ENCODE assay signal across 8 mouse cellular contexts in genomic region chr15:32779274-32779615, GRCm38 (mm10).
DNase-seq lines count a peak whose midpoint lies in the region; ATAC-seq and TF ChIP-seq lines count a peak whose summit lies in the region.
"Not testable (repeated sequence)": the region's sequence is repeated elsewhere in the genome, so short reads cannot be mapped to it uniquely, and the experiment has no call there.

No protein-coding gene starts in this region.

- ATAC-seq in heart, embryonic 11.5 days (replicated peaks; ENCODE audit: insufficient number of reproducible peaks, low FRiP score, low TSS enrichment): peak; percentile 50; the same call in 1 of the 2 replicates
- peak; percentile 13; the same call in 1 of the 2 replicates for ATAC-seq in hindbrain, embryonic 14.5 days (ENCODE audit: low FRiP score)
- 0 out of 2 replicates have a peak, but pooled peaks have one; percentile 16 for ATAC-seq in kidney, postnatal 0 days (replicated peaks; ENCODE audit: low FRiP score, low read depth)
- not testable (repeated sequence) for ATAC-seq in liver, embryonic 13.5 days (ENCODE audit: low read depth)
- peak; percentile 38 for ATAC-seq in midbrain, embryonic 11.5 days (ENCODE audit: low FRiP score)

- not testable (repeated sequence) for TF ChIP-seq POLR2A in ES-Bruce4 (IDR thresholded peaks at IDR 0.05; ENCODE audit: insufficient read depth, low read length); embryonic fibroblast, embryonic 13.5 days (IDR thresholded peaks at IDR 0.05; ENCODE audit: low read depth, low read length); olfactory bulb, adult 2 months (IDR thresholded peaks at IDR 0.05; ENCODE audit: insufficient read depth, low read depth, low read length)

- not testable (repeated sequence) for TF ChIP-seq CTCF in ES-Bruce4 (IDR thresholded peaks at IDR 0.05; ENCODE audit: low read depth, low read length); embryonic fibroblast, embryonic 13.5 days (IDR thresholded peaks at IDR 0.05; ENCODE audit: borderline replicate concordance, insufficient read depth, low read length); kidney, postnatal 0 days (IDR thresholded peaks at IDR 0.05; ENCODE audit: low read depth); olfactory bulb, adult 2 months (IDR thresholded peaks at IDR 0.05; ENCODE audit: insufficient read depth, low read depth, low read length)

- not testable (repeated sequence) for DNase-seq in hindbrain, embryonic 14.5 days (ENCODE audit: low spot score); kidney, postnatal 0 days (ENCODE audit: low spot score); liver, embryonic 13.5 days; midbrain, embryonic 11.5 days (ENCODE audit: low spot score, missing footprints)

- 5% methylated on average over 11 of the region's 11 CpGs for WGBS in heart, embryonic 11.5 days (ENCODE audit: insufficient replicate concordance)
- 6% methylated on average over 11 of the region's 11 CpGs for WGBS in hindbrain, embryonic 14.5 days
- WGBS in kidney, postnatal 0 days: 9% methylated on average over 11 of the region's 11 CpGs
- WGBS in liver, embryonic 13.5 days (ENCODE audit: insufficient replicate concordance): 11% methylated on average over 11 of the region's 11 CpGs
- 3% methylated on average over 11 of the region's 11 CpGs for WGBS in midbrain, embryonic 11.5 days
- 3% methylated on average over 11 of the region's 11 CpGs for WGBS in olfactory bulb, adult 2 months

- TF ChIP-seq EP300 in ES-Bruce4 (IDR thresholded peaks at IDR 0.05; ENCODE audit: insufficient read depth, low read depth, low read length): not testable (repeated sequence)

- peak overlapping the region; percentile 77 for H3K4me3 ChIP-seq in ES-Bruce4 (ENCODE audit: low read depth, low read length)
- peak overlapping the region; percentile 72 for H3K4me3 ChIP-seq in embryonic fibroblast, embryonic 13.5 days (ENCODE audit: insufficient read depth, low read length)
- H3K4me3 ChIP-seq in heart, embryonic 11.5 days (ENCODE audit: low read depth, low read length): peak overlapping the region; percentile 56
- H3K4me3 ChIP-seq in hindbrain, embryonic 14.5 days (replicated peaks; ENCODE audit: low read length): peak overlapping the region; percentile 51
- peak overlapping the region; percentile 51 for H3K4me3 ChIP-seq in kidney, postnatal 0 days (replicated peaks; ENCODE audit: low read depth, low read length)
- peak overlapping the region; percentile 43 for H3K4me3 ChIP-seq in liver, embryonic 13.5 days (replicated peaks)
- peak overlapping the region; percentile 51 for H3K4me3 ChIP-seq in midbrain, embryonic 11.5 days (ENCODE audit: low read depth, low read length)
- H3K4me3 ChIP-seq in olfactory bulb, adult 2 months (ENCODE audit: insufficient read depth, low read depth, low read length): peak overlapping the region; percentile 55

- H3K9me3 ChIP-seq in ES-Bruce4 (replicated peaks; ENCODE audit: control insufficient read depth, insufficient read depth, low read length, poor library complexity, severe bottlenecking); heart, embryonic 11.5 days (replicated peaks; ENCODE audit: control insufficient read depth, low read length); hindbrain, embryonic 14.5 days (ENCODE audit: control insufficient read depth, low read length); kidney, postnatal 0 days (replicated peaks; ENCODE audit: low read length); liver, embryonic 13.5 days (replicated peaks); midbrain, embryonic 11.5 days (ENCODE audit: control insufficient read depth, low read length): not testable (repeated sequence)

- H3K27ac ChIP-seq in ES-Bruce4 (ENCODE audit: insufficient read depth, low read length); heart, embryonic 11.5 days (ENCODE audit: low read depth, low read length); liver, embryonic 13.5 days; midbrain, embryonic 11.5 days (ENCODE audit: low read depth, low read length); olfactory bulb, adult 2 months (ENCODE audit: insufficient read depth, low read depth, low read length): not testable (repeated sequence)
- H3K27ac ChIP-seq in embryonic fibroblast, embryonic 13.5 days (ENCODE audit: insufficient read depth, low read length): peak overlapping the region; percentile 49
- peak overlapping the region; percentile 64; the same call in 1 of the 2 replicates for H3K27ac ChIP-seq in hindbrain, embryonic 14.5 days
- peak overlapping the region; percentile 68; the same call in 1 of the 2 replicates for H3K27ac ChIP-seq in kidney, postnatal 0 days

- H3K4me2 ChIP-seq in heart, embryonic 11.5 days: peak overlapping the region; percentile 75
- H3K4me2 ChIP-seq in hindbrain, embryonic 14.5 days (replicated peaks): peak overlapping the region; percentile 84
- peak overlapping the region; percentile 68 for H3K4me2 ChIP-seq in kidney, postnatal 0 days (ENCODE audit: low read length)
- H3K4me2 ChIP-seq in liver, embryonic 13.5 days: peak overlapping the region; percentile 54
- H3K4me2 ChIP-seq in midbrain, embryonic 11.5 days: peak overlapping the region; percentile 69

- H3K36me3 ChIP-seq in ES-Bruce4 (ENCODE audit: control insufficient read depth, insufficient read depth, low read length, poor library complexity, severe bottlenecking); heart, embryonic 11.5 days (ENCODE audit: control insufficient read depth, insufficient read depth, low read length); hindbrain, embryonic 14.5 days (replicated peaks; ENCODE audit: control insufficient read depth, insufficient read depth); kidney, postnatal 0 days (ENCODE audit: insufficient read depth, low read length); liver, embryonic 13.5 days; midbrain, embryonic 11.5 days (ENCODE audit: control insufficient read depth, insufficient read depth, low read length): not testable (repeated sequence)

- H3K9ac ChIP-seq in ES-Bruce4 (ENCODE audit: low read depth, poor library complexity, severe bottlenecking): peak overlapping the region; percentile 51
- peak overlapping the region; percentile 69 for H3K9ac ChIP-seq in heart, embryonic 11.5 days (ENCODE audit: low read depth, low read length)
- H3K9ac ChIP-seq in hindbrain, embryonic 14.5 days: peak overlapping the region; percentile 63
- H3K9ac ChIP-seq in kidney, postnatal 0 days (ENCODE audit: low read depth, low read length): peak overlapping the region; percentile 58
- H3K9ac ChIP-seq in liver, embryonic 13.5 days: not testable (repeated sequence)
- H3K9ac ChIP-seq in midbrain, embryonic 11.5 days (ENCODE audit: low read length): peak overlapping the region; percentile 62

- H3K27me3 ChIP-seq in ES-Bruce4 (ENCODE audit: control insufficient read depth, insufficient read depth, low read length, poor library complexity, severe bottlenecking); heart, embryonic 11.5 days (ENCODE audit: control insufficient read depth, insufficient read depth, low read length); hindbrain, embryonic 14.5 days (ENCODE audit: control insufficient read depth, insufficient read depth, low read length); kidney, postnatal 0 days (ENCODE audit: insufficient read depth, low read length); liver, embryonic 13.5 days; midbrain, embryonic 11.5 days (ENCODE audit: control insufficient read depth, insufficient read depth, low read length): not testable (repeated sequence)

- not testable (repeated sequence) for H3K4me1 ChIP-seq in ES-Bruce4 (ENCODE audit: control insufficient read depth, insufficient read depth, low read length); embryonic fibroblast, embryonic 13.5 days (ENCODE audit: control insufficient read depth, insufficient read depth, low read length); heart, embryonic 11.5 days (ENCODE audit: control insufficient read depth, insufficient read depth, low read length); hindbrain, embryonic 14.5 days (replicated peaks; ENCODE audit: control insufficient read depth, insufficient read depth, low read length); kidney, postnatal 0 days (replicated peaks; ENCODE audit: insufficient read depth, low read length); liver, embryonic 13.5 days (replicated peaks); midbrain, embryonic 11.5 days (ENCODE audit: control insufficient read depth, insufficient read depth, low read length); olfactory bulb, adult 2 months (ENCODE audit: control insufficient read depth, insufficient read depth, low read length)
